Mouse (Mus musculus): ENCODE measurements around the gene Ppa2. TPM values are rescaled to one million over a fixed set of nuclear protein-coding genes. Genes with fewer than 3 reads are reported as not detected.

Gene Ppa2
- 10 to 100 TPM; 47.9 to 50.3 TPM for total RNA-seq (2021)
- long read RNA-seq, experiment 1, transcript Ppa2-201 (12 exons, 1,226 nt), result major isoform, 38 of 44 reads
- long read RNA-seq, experiment 1, partial matches to known transcripts, result 0 of 44 reads
- long read RNA-seq, experiment 1, other reads (novel, unspliced or antisense), result 6 of 44 reads
- long read RNA-seq, experiment 2, transcript Ppa2-201 (12 exons, 1,226 nt), result major isoform, 52 of 65 reads
- long read RNA-seq, experiment 2, partial matches to known transcripts, result 6 of 65 reads
- long read RNA-seq, experiment 2, other reads (novel, unspliced or antisense), result 5 of 65 reads

GRCm38 (mm10) chr3:133309954-133310808, at the start of gene Ppa2:
Gene Ppa2 (plus strand): TSS chr3:133310110.
- DNase-seq (ENCODE audit: low spot score in 2 of 2), result peak; percentile 74 to 82

- DNase-seq (ENCODE audit: low spot score in 2 of 2), result peak; percentile 65 to 86
Observed at GRCm38 (mm10) chr3:133271887-133272286, 38.0 kb upstream of the Ppa2 start.

DNA sequence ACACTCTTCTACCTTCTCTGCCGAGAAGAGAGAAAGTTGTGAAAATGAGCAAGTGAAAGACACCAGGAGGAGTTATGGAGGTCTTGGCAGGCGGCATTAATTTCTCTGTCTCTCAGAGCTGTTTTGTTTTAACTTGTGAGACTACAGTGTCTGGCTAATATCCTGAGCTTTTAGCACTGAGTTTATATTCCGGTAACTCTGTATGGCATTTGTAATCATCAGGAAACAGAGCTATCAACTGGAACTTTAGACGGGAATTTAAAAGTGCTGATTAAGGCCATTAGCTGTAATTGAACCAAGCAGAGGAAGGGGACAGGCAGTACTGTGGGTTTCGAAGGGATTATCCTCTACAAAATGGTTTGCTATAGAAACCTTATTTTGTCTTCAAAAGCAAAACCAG, 25.3 kb upstream of the Ppa2 start:
- no peak for DNase-seq (ENCODE audit: low spot score in 2 of 2)

- DNase-seq (ENCODE audit: low spot score in 2 of 2), result no peak
Observed at GRCm38 (mm10) chr3:133288795-133289194, 21.1 kb upstream of the Ppa2 start.

DNA sequence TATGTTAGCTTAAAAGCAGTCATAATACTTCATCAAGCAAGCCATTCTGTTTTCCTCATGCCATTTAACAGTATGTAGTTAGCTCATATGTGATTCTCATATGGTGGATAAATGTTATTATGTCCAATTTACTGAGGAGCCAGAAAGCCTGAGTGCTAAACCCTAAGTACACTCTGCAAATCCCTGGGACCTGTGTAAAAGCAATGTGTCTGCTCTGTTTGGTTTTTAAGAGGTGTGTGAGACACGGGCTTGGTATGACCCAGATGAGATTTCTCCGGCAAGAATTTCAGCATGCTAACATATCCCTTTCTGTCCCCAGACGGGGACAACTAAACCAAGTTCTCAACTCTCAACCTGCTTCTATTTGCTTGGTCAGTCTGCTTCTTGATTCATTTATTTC, 5.6 kb upstream of the Ppa2 start:
- DNase-seq (ENCODE audit: low spot score in 2 of 2), result no peak

DNA sequence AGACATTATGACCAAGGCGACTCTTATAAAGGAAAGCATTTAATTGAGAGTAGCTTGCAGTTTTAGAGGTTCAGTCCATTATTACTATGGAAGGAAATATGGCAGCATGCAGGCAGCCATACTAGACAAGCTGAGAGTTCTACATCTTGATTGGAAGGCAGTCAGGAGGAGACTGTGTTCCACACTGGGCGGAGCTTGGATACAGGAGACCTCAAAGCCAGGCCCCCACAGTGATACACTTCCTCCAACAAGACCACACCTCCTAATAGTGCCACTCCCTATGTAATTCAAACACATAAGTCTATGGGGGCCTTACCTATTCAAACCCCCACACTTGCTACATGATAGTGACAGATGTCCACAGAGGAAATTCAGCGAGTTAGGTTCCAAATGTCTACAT, 1.5 kb upstream of the Ppa2 start:
- DNase-seq (ENCODE audit: low spot score in 2 of 2), result no peak

DNA sequence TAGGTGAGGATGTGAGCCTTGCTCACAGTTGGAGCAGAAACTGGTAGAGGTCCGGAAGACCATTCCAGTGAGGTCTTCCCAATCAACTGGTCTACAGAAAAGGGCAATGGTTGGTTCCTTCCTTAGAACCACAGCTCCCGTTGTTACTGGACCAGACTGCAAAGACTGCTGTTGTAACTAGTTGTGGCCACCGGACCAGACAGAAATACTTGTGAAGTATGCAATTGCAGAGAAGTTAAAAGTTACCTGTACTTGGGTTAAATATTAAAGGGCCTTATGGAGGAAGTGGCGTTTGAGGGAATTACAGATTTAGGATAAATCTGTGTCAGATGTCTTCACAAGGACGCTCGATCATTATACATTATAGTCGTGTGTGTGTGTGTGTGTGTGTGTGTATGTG, 551 bp upstream of the Ppa2 start:
- no peak for DNase-seq (ENCODE audit: low spot score in 2 of 2)

- no peak for DNase-seq (ENCODE audit: low spot score in 2 of 2)
Observed at GRCm38 (mm10) chr3:133310809-133311179, 884 bp downstream of the Ppa2 start.

DNA sequence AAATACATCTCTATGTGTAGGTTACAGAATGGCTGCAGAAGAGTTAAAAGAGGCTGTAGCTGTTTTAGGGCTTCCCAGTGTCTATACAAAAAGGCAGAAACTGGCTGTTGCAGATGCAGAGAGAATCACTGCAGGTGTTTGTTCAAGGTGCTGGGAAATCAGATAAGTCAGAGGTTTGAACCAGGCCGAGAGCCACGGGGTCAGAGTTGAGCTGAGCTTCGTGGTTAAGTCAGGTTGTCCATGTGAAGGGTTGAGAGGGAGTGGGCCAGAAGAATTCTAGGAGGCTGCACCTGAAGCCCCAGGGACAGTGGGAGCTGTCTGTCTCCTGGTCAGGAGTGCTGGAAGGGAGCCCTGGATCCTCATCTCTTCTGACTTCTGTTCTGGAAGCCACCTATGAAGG, 2.4 kb downstream of the Ppa2 start:
- no peak for DNase-seq (ENCODE audit: low spot score in 2 of 2)

- no peak for DNase-seq (ENCODE audit: low spot score in 2 of 2)
Observed at GRCm38 (mm10) chr3:133312850-133313249, 2.9 kb downstream of the Ppa2 start.

DNA sequence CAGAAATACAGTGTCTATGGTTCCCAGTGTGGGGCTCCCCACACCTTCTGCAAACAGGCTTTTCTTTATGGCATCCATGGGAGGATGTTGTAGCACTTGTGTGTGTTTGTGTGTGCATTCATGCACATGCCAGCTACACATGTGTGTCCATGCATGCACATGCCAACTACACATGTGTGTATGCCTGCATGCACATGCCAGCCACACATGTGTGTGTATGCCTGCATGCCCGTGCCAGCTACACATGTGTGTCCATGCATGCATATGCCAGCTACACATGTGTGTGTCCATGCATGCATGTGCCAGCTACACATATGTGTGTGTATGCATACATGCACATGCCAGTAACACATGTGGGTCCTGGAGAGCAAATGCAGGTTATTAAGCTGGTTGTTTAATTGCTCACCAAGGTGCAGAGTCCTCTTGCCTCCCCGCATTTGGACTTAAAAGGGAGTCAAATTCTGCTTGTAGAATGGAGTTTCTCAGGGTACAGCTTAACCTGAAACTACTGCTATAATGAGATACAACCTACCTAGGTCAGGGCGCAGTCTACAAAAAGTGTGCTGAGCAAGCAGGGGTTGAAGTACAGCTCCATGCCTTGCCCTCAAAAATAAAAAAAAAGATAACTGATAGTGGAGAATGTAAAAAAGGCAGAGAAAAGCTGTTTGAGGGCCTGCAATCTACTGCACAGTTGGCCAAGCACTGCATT, 3.7 kb downstream of the Ppa2 start:
- DNase-seq (ENCODE audit: low spot score in 2 of 2), result no peak

GRCm38 (mm10) chr3:133314475-133314874, 4.6 kb downstream of the Ppa2 start:
- peak; percentile 65 to 83 for DNase-seq (ENCODE audit: low spot score in 2 of 2)

- no peak for DNase-seq (ENCODE audit: low spot score in 2 of 2)
Observed at GRCm38 (mm10) chr3:133315011-133315410, 5.1 kb downstream of the Ppa2 start.

DNA sequence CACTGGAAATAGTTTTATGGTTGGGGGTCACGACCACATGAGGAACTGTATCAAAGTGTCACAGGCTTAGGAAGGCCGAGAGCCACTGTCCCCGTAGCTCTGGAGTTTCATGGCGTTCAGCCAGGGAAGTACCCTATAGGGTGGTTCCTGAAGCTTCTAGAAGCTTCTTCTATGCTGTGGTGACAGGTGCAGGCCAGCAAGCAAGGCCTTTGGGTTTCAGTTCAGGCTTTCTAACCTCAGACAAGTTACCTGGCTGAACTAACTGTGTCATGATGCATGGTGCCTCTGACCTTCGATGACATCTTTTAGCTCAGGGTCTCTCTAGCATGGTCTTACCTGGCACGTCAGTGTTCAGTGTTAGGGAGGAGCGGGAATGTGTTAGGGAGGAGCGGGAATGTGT, 5.7 kb downstream of the Ppa2 start:
- DNase-seq (ENCODE audit: low spot score in 2 of 2), result no peak

DNA sequence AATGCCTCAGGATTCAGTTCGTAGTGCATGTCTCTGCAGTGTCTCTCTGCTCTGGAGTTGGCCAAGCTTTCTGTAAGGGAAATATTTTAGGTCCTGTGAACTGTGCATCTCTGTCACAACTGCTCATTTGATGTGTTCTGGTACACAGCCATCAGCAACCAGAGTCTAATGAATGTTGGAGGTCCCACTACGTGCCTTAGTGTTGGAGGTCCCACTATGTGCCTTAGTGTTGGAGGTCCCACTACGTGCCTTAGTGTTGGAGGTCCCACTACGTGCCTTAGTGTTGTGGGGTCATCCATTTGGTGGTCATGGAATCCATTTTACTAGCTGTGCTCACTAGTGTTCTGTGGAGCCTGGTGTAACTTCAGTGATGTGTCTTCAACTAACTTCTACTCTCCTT, 7.9 kb downstream of the Ppa2 start:
- no peak for DNase-seq (ENCODE audit: low spot score in 2 of 2)

DNA sequence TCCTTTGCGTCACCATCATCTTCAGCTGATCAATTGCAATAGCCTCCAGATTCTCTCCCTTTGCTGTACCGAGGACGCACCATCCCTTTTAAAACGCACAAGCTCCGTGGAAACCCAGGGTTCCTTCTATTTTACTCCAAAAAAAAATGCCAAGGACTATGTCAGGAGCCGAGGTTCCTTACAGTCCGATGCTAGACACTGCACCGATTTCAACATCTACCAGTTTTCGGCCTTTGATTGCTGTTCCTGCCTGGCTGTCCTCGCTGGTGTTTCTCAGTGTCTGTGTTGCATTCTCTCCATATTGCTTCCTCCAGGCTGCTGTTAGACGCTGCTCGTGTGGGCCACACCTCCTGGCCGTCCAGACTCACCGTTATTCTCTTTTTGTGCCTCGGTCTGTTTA, 8.7 kb downstream of the Ppa2 start:
- no peak for DNase-seq (ENCODE audit: low spot score in 2 of 2)

GRCm38 (mm10) chr3:133319795-133320194, 9.9 kb downstream of the Ppa2 start:
- no peak for DNase-seq (ENCODE audit: low spot score in 2 of 2)

DNA sequence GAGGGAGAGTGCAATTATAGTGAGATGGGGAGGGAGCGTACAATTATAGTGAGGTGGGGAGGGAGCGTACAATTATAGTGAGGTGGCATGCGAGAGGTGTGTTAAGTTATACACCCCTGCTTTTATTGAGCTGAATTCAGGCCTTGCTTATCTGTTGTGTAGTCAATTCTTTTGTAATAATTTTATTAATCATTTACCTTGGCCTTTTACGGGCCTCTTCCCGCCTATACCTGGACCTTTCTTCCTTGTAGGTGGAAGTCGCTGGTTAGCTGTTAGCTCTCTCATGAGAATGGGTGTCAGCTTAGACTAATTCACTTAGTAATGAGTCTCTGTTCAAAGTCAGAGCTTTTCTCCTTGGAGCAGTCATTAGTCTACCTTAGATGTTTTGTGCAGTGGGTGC, 10.4 kb downstream of the Ppa2 start:
- no peak for DNase-seq (ENCODE audit: low spot score in 2 of 2)

DNA sequence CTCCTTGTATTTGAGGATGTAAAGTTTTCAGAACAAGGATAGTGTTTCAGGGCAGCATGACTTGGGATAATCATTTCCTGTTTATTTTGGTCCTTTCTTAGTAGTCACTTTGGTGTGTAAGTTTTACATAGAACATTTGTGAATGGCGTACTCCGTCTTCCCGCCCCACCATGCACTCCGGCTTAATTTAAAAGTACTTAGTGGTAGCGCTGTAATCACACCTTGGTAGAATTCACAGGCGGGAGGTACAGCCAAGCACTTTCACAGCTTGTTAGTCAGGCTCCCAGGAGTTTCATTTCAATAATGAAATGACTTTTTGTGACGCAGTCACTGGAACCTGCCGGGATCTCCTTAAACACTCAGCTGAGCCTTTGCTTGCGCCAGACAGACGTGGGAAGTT, 12.0 kb downstream of the Ppa2 start:
- no peak for DNase-seq (ENCODE audit: low spot score in 2 of 2)

GRCm38 (mm10) chr3:133322552-133322951, 12.6 kb downstream of the Ppa2 start:
- no peak for DNase-seq (ENCODE audit: low spot score in 2 of 2)

GRCm38 (mm10) chr3:133325135-133325534, 15.2 kb downstream of the Ppa2 start:
- DNase-seq (ENCODE audit: low spot score in 2 of 2), result no peak

GRCm38 (mm10) chr3:133328551-133328950, 18.6 kb downstream of the Ppa2 start:
- DNase-seq (ENCODE audit: low spot score in 2 of 2), result no peak

Data from layer of hippocampus, postnatal 14 days (tissue).